Mouse (Mus musculus) midbrain, embryonic 10.5 days (tissue): ENCODE data around the gene Pbx1. TPM values are rescaled to one million over a fixed set of nuclear protein-coding genes. Genes with fewer than 3 reads are reported as not detected.
A peak's percentile ranks its signal among the peaks of the same experiment; 100 is the strongest.

Experiments
- DNase-seq: peaks from one replicate; pipeline ENCODE4 v3.0.0-alpha.2; 2017; ENCODE audit warnings: low spot score
- H3K27ac ChIP-seq: fragments of 300-500 bp; sonication (generic); replicated peaks from 2 replicates; pipeline ENCODE4 v1.5.1; 2016; ENCODE audit warnings: mild to moderate bottlenecking
- H3K27me3 ChIP-seq: fragments of 300-500 bp; sonication (generic); 2 replicates; pipeline ENCODE4 v1.6.1; 2016; ENCODE audit warnings: low read depth, mild to moderate bottlenecking; ENCODE audit not compliant: poor library complexity, severe bottlenecking
- H3K36me3 ChIP-seq: fragments of 300-500 bp; sonication (generic); 2 replicates; pipeline ENCODE4 v1.6.1; 2016; ENCODE audit warnings: mild to moderate bottlenecking, moderate library complexity
- H3K4me1 ChIP-seq: fragments of 300-500 bp; sonication (generic); 2 replicates; pipeline ENCODE4 v1.6.1; 2016
- H3K4me3 ChIP-seq: fragments of 300-500 bp; sonication (generic); 2 replicates; pipeline ENCODE4 v1.5.1; 2016; ENCODE audit warnings: mild to moderate bottlenecking, moderate library complexity
- H3K9me3 ChIP-seq: fragments of 300-500 bp; sonication (generic); replicated peaks from 2 replicates; pipeline ENCODE4 v1.6.1; 2016; ENCODE audit warnings: mild to moderate bottlenecking
- WGBS: fragments of 180-500 bp; shearing (Covaris S2); methylation state at CpG from one replicate; pipeline ENCODE4 v1.1.7; 2016; 5-methylcytosine and 5-hydroxymethylcytosine counted together
- polyA plus RNA-seq: library from polyadenylated mRNA; unstranded; fragments of >200 nt; fragmentation: Nextera tagmentation; extraction: Ambion mirVana; gene quantifications from 2 replicates; pipeline ENCODE4 v1.2.1, GENCODE M21; 2016

Pbx1 gene
- polyA plus RNA-seq, 1 experiment from 2014 or later, result 34.9 TPM

DNA sequence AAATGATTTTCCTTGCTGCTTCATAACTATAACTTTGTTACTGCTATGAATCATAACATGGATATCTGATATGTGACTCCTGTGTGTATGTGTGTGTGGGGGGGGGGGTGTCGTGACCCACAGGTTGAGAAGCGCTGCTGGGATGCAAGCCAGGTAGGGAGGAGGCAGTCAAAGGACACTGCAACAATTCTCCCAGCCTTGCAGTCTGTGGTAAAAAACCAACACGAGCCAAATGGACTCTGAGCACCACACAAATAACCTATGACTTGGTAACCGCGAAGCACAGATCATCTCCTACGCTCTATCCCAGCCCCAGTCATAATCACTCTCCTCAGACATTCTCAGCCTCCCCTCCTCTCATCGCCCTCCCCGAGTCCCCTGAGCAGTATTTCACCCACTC, 87.2 kb downstream of the Pbx1 start:
- Histone ChIP-seq H3K36me3 (0 out of 2 replicates have a peak, but pooled peaks cover 2% of the 10 kb centered on the region), H3K27ac (no peak overlapping the region), H3K4me3 (no peak overlapping the region), H3K9me3 (no peaks in the 10 kb centered on the region), H3K27me3 (no peaks in the 10 kb centered on the region), H3K4me1 (peaks cover 90% of the 10 kb centered on the region)
- DNase-seq, result no peak
- WGBS, result 95% methylated on average over 8 of the region's 8 CpGs

DNA sequence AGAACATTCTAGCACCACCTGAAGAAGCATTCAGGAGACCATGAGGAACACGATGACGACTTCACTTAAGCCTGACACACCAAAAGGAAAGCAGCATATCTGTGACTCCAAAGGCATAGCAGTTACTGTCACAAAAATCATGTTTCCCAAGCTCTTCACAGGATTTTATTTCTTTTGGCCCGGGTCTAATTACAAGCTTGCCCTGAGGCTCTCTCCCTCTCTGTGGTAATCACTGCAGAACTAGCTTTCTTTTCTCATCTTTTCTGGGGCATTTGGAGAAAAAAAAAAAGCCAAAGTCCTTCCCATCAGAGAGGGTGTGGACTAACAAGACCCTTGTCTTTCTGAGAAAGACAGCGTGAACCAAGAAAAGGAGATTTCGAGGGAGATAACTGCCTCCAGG, 87.8 kb downstream of the Pbx1 start:
- DNase-seq, result no peak
- Histone ChIP-seq H3K27ac (no peak overlapping the region), H3K9me3 (no peaks in the 10 kb centered on the region), H3K4me1 (peaks cover 83% of the 10 kb centered on the region), H3K4me3 (no peak overlapping the region), H3K36me3 (0 out of 2 replicates have a peak, but pooled peaks cover 1% of the 10 kb centered on the region), H3K27me3 (no peaks in the 10 kb centered on the region)
- WGBS, result 92% methylated on average over 5 of the region's 5 CpGs

DNA sequence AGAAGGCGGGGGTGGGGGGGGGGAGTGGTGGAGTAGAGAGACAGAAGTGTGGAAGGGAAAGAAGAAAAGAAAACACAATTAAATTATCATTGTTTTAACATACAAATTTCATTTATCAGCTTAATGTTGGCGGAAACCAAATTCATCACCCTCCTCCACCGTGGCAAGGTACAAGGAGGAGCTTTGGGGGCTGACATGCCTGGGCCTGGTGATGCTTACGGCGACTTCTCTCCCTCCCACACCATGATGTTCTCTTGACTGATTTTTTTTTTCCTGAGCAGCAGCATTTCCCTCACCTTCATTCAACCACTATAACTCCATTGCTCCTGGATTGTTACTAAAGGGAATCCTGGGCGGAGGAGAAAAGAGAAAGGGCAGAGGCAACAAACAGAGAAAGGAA, 89.8 kb downstream of the Pbx1 start:
- Histone ChIP-seq H3K4me3 (peak overlapping the region; percentile 21; the same call in 1 of the 2 replicates), H3K36me3 (peaks cover 6% of the 10 kb centered on the region; the same call in 1 of the 2 replicates), H3K27ac (peak overlapping the region; percentile 67; the same call in 1 of the 2 replicates), H3K9me3 (no peaks in the 10 kb centered on the region), H3K4me1 (peaks cover 63% of the 10 kb centered on the region), H3K27me3 (no peaks in the 10 kb centered on the region)
- WGBS, result 51% methylated on average over 6 of the region's 6 CpGs
- no peak for DNase-seq

DNA sequence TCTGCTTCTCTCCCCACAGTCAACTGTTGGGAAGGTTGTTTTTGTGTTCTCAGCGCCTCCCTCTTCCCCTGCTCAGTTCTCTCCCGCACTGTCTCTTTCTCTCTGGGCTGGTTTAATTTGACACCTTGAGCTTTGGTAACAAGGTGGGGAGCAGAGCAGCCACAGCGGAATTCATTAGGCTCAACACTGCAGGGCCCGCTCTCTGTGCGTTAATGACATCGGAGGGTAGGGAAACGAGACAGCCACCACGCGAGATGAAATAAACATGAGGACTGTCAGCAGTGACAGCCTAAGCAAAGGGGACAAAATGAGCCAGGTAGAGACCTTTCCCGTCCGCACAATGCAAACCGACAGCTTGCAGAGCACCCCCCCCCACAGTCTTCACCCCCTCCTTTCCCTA, 90.2 kb downstream of the Pbx1 start:
- Histone ChIP-seq H3K4me1 (peaks cover 59% of the 10 kb centered on the region), H3K36me3 (peaks cover 6% of the 10 kb centered on the region; the same call in 1 of the 2 replicates), H3K27ac (peak overlapping the region; percentile 67), H3K9me3 (no peaks in the 10 kb centered on the region), H3K27me3 (no peaks in the 10 kb centered on the region), H3K4me3 (peak overlapping the region; percentile 21; the same call in 1 of the 2 replicates)
- no peak for DNase-seq
- 20% methylated on average over 12 of the region's 12 CpGs for WGBS

DNA sequence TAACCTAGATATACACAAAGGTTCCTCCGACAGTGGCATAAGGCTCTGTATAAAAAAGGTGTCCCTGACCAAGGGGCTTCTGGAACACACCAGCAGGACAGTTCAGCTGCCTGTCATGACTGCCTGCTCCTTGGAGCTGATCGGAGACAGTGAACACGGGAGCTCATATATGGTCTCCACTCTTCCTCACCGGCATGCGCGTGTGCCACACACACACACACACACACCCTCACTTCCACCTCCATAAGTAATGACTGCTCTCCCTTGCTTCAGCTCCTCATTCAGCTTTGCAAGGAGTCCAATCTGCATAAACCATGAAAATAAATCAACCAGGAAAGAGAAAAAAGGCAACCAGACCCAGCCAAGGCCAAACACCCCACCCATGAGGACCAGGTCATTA, 90.7 kb downstream of the Pbx1 start:
- peaks cover 6% of the 10 kb centered on the region; the same call in 1 of the 2 replicates for H3K36me3 ChIP-seq
- peak overlapping the region; percentile 21; the same call in 1 of the 2 replicates for H3K4me3 ChIP-seq
- peak overlapping the region; percentile 67 for H3K27ac ChIP-seq
- no peaks in the 10 kb centered on the region for H3K9me3 ChIP-seq
- no peaks in the 10 kb centered on the region for H3K27me3 ChIP-seq
- DNase-seq, result no peak
- H3K4me1 ChIP-seq, result peaks cover 54% of the 10 kb centered on the region
- 82% methylated on average over 6 of the region's 6 CpGs for WGBS

DNA sequence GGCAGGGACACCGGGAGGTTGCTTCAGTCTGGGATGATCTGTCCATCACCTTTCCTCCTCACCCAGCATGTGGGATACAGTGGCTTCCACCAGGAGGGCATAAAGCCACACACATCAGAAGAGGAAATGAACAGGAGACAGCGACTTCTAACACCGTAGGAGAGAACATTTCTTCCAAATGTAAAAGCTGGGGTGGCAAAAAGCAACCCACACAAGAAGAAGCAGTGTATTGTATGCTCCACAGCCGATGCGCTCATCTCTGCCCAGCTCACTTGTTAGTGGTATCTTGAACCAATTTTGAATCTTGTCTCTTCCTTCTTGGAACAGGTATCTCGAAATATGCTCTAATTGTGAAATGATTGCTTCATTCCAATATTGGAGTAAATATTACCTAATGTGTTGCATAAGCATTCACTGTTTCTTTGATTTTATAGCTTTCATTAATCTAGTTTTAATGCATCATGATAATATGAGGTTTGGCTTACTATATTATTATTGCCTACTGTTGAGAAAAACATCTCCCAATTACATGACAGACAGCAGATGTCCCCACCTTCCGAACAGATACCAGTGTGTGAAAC, 95.7 kb downstream of the Pbx1 start:
- H3K36me3 ChIP-seq, result peaks cover 37% of the 10 kb centered on the region
- H3K4me1 ChIP-seq, result peaks cover 11% of the 10 kb centered on the region
- 0 out of 2 replicates have a peak, but pooled peaks cover 5% of the 10 kb centered on the region for H3K9me3 ChIP-seq
- no peaks in the 10 kb centered on the region for H3K27me3 ChIP-seq
- no peak for DNase-seq
- H3K4me3 ChIP-seq, result no peak overlapping the region
- H3K27ac ChIP-seq, result no peak overlapping the region
- WGBS, result 94% methylated on average over 7 of the region's 7 CpGs

DNA sequence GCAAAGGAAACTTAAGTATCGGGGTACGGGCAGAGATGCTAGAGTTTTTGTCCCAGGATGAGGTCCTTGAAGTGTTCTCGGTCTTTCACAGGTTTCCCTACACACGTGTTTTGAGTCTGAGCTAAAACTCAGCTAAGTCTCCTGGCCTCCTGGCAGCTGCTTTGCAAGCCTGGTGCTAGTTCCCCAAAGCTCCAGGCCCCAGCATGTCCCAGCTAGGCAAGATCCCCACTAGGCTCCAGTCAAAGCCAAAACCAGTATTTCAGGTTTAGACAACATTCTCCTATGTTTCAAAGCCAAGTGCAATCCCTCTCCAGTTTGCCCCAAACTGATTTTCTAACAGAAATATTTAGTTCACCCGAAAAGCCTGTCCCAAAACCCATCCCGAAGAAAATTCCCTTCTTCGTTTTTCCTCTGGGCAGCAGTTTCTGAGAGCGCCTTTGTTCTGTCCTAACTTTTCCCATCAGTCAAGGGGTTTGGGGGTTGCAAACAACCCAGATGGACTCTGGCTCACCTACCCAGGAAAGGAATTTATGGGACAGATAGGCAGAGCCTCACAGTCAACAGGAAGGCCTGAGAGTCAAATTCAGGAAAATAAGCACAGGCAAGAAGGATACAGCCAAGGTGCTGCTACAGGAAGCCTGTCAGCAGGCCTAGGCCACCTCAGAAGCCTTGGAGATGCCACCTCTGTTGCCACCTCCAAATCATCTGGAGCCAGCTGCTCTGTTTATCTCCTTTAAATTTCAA, 97.1 kb downstream of the Pbx1 start:
- Histone ChIP-seq H3K27ac (no peak overlapping the region), H3K9me3 (0 out of 2 replicates have a peak, but pooled peaks cover 5% of the 10 kb centered on the region), H3K27me3 (no peaks in the 10 kb centered on the region), H3K4me1 (peaks cover 16% of the 10 kb centered on the region), H3K4me3 (no peak overlapping the region), H3K36me3 (peaks cover 37% of the 10 kb centered on the region)
- WGBS, result 94% methylated on average over 8 of the region's 8 CpGs
- no peak for DNase-seq

DNA sequence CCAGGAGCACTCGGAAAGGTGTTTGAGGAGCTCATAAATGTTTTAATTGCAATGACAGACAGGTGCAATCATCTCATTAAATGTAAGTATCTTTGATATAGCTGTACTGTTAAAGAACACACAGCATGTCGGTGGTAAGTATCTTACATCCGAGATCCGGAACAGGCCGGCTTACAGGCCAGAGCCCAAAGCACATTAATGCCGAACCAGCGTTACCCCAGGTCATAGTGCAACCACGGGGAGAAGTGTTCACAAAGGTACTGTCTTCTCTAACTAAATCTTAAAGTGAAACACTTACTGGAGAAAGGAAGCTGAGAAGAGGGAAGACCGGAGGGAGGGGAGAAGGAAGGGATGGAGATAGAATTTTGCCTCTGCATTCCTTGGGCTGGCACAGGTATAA, 100.0 kb downstream of the Pbx1 start:
- Histone ChIP-seq H3K27me3 (no peaks in the 10 kb centered on the region), H3K27ac (no peak overlapping the region), H3K9me3 (0 out of 2 replicates have a peak, but pooled peaks cover 5% of the 10 kb centered on the region), H3K4me1 (peaks cover 46% of the 10 kb centered on the region), H3K36me3 (peaks cover 31% of the 10 kb centered on the region), H3K4me3 (no peak overlapping the region)
- DNase-seq, result no peak
- WGBS, result 91% methylated on average over 9 of the region's 9 CpGs

DNA sequence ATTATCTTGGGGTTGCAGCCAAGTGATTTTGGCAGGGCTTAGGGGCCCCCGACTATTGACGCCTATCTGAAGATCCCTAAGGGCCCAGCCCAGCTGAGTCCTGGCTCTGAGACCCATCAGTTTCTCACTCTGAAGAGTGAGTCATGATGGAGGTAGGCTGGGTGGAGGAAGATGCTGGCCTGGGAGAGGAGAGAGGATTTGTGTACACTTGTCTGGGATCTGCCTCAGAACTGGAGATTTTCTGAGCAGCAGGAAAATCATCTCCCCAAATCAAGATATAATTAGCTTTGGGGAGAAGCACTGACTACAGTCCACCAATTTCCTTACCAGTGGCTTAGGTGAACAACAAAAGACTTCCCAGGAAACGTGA, 103.8 kb downstream of the Pbx1 start:
- Histone ChIP-seq H3K36me3 (peaks cover 4% of the 10 kb centered on the region), H3K4me3 (no peak overlapping the region), H3K27me3 (no peaks in the 10 kb centered on the region), H3K27ac (no peak overlapping the region), H3K4me1 (peaks cover 83% of the 10 kb centered on the region), H3K9me3 (no peaks in the 10 kb centered on the region)
- WGBS, result 81% methylated on average over 3 of the region's 3 CpGs
- no peak for DNase-seq

DNA sequence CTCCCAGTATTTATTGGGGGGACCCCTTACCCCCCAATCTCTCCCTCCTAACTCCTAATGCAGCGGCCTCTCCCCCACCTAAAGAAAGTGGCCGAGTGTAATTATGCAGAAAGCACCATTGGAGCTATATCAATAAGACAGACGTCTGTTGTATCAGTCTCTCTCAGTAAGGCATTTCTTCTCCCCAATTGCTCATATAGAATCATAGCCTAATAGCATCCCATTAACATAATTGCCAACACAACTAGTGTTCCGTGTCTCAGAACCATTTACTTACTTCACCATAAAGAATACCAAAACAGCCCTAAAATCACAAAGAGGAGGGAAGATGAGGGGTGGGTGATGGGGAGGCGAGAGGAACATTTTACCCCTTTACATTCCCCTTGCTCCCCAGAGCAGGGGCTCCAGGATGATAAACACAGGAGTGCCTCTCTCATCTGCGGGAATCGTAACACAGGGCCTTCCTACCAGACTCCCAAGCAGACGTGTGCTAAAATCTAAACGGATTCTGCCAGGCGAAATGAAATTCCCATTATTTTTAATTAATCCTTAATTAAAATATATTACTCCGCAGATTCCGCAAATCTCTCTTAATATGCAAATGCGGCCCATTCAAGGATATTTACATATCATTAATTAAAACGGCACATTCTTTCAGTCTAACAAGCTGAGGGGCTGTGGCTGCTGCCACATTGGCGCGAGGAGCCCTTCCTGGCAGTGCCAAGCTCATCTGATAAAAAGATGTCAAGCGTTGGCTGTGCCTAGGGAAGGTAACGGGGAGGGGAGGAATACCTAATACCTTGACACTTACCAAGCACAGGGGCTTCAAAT, 104.5 kb downstream of the Pbx1 start:
- WGBS, result 84% methylated on average over 18 of the region's 18 CpGs
- H3K4me1 ChIP-seq, result peaks cover 83% of the 10 kb centered on the region
- DNase-seq, result no peak

DNA sequence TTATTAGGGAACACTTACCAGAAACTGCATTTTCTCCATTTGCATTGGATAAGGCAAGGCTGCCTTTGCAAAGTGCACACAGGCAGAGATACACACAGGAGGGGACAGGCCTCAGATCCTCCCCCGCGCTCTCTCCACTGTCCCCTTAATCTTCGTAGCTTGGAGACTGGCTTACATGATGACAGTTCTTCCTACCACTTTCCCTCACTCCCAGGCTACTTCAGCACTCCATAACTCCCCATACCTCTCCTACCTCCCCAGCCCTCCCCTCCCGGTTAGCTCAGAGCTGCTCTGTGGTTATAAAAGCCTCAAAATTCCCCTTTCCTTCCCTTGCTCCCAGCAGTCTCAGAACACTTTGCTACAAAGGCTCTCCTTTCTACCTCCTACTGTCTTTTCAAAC, 106.3 kb downstream of the Pbx1 start:
- Histone ChIP-seq H3K27ac (peak overlapping the region; percentile 65), H3K36me3 (0 out of 2 replicates have a peak, but pooled peaks cover 10% of the 10 kb centered on the region), H3K9me3 (no peaks in the 10 kb centered on the region), H3K4me3 (no peak overlapping the region), H3K4me1 (peaks cover 74% of the 10 kb centered on the region), H3K27me3 (no peaks in the 10 kb centered on the region)
- 73% methylated on average over 4 of the region's 4 CpGs for WGBS
- no peak for DNase-seq

More for the DNA sequence above, 104.5 kb downstream of the Pbx1 start:
- Histone ChIP-seq H3K4me3 (no peak overlapping the region), H3K27ac (no peak overlapping the region), H3K36me3 (0 out of 2 replicates have a peak, but pooled peaks cover 3% of the 10 kb centered on the region), H3K9me3 (no peaks in the 10 kb centered on the region), H3K27me3 (no peaks in the 10 kb centered on the region)

DNA sequence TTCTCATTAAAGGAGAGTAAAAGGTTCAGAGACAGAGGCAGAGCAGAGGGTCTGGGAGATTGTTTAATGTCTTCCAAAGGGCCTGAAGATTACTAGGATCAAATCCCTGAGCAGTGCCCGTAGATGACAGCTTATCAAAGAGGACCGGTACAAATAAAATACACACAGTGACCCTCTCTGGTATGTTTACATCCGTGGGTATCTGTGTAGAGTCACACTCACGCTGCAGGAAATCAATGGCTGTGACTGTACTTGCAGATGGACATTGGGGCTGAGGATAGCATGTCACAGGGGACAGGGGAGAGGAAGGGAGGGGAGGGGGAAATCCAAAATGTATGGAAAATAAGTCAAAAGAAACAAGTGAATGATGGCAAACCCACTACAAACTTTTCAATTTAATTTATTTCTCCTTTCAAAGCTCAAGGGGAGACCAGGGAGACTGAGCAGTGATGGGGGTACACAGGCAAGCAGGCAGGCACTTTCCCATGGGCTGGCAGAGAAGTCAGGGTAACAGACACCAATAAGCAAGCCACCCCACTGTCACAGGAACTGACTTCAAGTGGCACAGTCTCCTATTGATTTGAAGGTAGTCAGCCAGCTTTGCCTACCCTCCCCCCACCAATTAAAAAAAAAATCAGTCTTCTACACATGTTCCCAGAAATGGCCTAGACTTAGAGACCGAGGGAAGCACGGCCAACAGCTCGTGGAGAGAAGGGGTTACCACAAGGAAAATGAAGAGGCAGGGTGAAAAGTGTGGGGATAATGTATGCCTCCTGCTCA, 107.6 kb downstream of the Pbx1 start:
- H3K4me1 ChIP-seq, result peaks cover 65% of the 10 kb centered on the region
- H3K4me3 ChIP-seq, result no peak overlapping the region
- no peaks in the 10 kb centered on the region for H3K27me3 ChIP-seq
- DNase-seq, result no peak
- H3K9me3 ChIP-seq, result no peaks in the 10 kb centered on the region
- 0 out of 2 replicates have a peak, but pooled peaks cover 10% of the 10 kb centered on the region for H3K36me3 ChIP-seq
- H3K27ac ChIP-seq, result peak overlapping the region; percentile 19; the same call in 1 of the 2 replicates
- WGBS, result 78% methylated on average over 7 of the region's 7 CpGs
